Mouse (Mus musculus) kidney, embryonic 16.5 days (tissue): ENCODE results near the gene Slc2a12. TPM values are rescaled to one million over a fixed set of nuclear protein-coding genes. Genes with fewer than 3 reads are reported as not detected.

Experiments
- ATAC-seq: fragments of 200-750 bp; cut with Nextera tagmentation; 2 replicates; pipeline ENCODE4 v1.8.0; 2017; ENCODE audit warnings: moderate TSS enrichment; ENCODE audit not compliant: low FRiP score, low TSS enrichment
- H3K27ac ChIP-seq: fragments of 300-500 bp; sonication (generic); 2 replicates; pipeline ENCODE4 v1.5.1; 2014; ENCODE audit warnings: low read length
- H3K27me3 ChIP-seq: fragments of 300-500 bp; sonication (generic); 2 replicates; pipeline ENCODE4 v1.6.1; 2014; ENCODE audit warnings: low read length, control low read depth, mixed read lengths; ENCODE audit not compliant: insufficient read depth
- H3K36me3 ChIP-seq: fragments of 300-500 bp; sonication (generic); 2 replicates; pipeline ENCODE4 v1.6.1; 2014; ENCODE audit warnings: low read length, control low read depth, mixed read lengths; ENCODE audit not compliant: insufficient read depth
- H3K4me1 ChIP-seq: fragments of 300-500 bp; sonication (generic); 2 replicates; pipeline ENCODE4 v1.6.1; 2014; ENCODE audit warnings: low read length, control low read depth, mixed read lengths; ENCODE audit not compliant: insufficient read depth
- H3K4me2 ChIP-seq: fragments of 300-500 bp; sonication (generic); replicated peaks from 2 replicates; pipeline ENCODE4 v1.6.1; 2014; ENCODE audit warnings: low read depth, low read length
- H3K4me3 ChIP-seq: fragments of 300-500 bp; sonication (generic); 2 replicates; pipeline ENCODE4 v1.5.1; 2014; ENCODE audit warnings: mild to moderate bottlenecking, low read length
- H3K9ac ChIP-seq: fragments of 300-500 bp; sonication (generic); replicated peaks from 2 replicates; pipeline ENCODE4 v1.6.1; 2014; ENCODE audit warnings: low read length
- H3K9me3 ChIP-seq: fragments of 300-500 bp; sonication (generic); 2 replicates; pipeline ENCODE4 v1.6.1; 2016; ENCODE audit warnings: low read length, control low read depth
- WGBS: fragments of 180-500 bp; shearing (Covaris S2); extraction: QIAGEN DNeasy Blood & Tissue Kit; methylation state at CpG from one replicate; pipeline ENCODE4 v1.1.7; 2014; 5-methylcytosine and 5-hydroxymethylcytosine counted together
- polyA plus RNA-seq: library from polyadenylated mRNA; unstranded; fragments of >200 nt; fragmentation: Nextera tagmentation; extraction: Ambion mirVana; gene quantifications from 2 replicates; pipeline ENCODE4 v1.2.1, GENCODE M21; 2015

Gene Slc2a12
- polyA plus RNA-seq, 1 experiment from 2014 or later = 2.3 TPM

- 78% methylated on average over 1 of the region's 1 CpGs for WGBS
- Histone ChIP-seq H3K27me3 (no peaks in the 10 kb centered on the region), H3K4me1 (no peaks in the 10 kb centered on the region), H3K4me3 (no peak overlapping the region), H3K27ac (no peak overlapping the region), H3K4me2 (no peak overlapping the region), H3K9me3 (no peaks in the 10 kb centered on the region), H3K9ac (no peak overlapping the region), H3K36me3 (no peaks in the 10 kb centered on the region)
- no peak for ATAC-seq
Measured at GRCm38 (mm10) chr10:22628832-22629231, 16.0 kb upstream of the Slc2a12 start.

- WGBS = 50% methylated on average over 4 of the region's 4 CpGs
- no peak overlapping the region for H3K9ac ChIP-seq
Measured at GRCm38 (mm10) chr10:22631103-22631502, 13.7 kb upstream of the Slc2a12 start.

GRCm38 (mm10) chr10:22631528-22631927 is 13.3 kb upstream of the Slc2a12 start:
- H3K9ac ChIP-seq = no peak overlapping the region
- H3K4me3 ChIP-seq = no peak overlapping the region
- peak overlapping the region; percentile 18; the same call in 1 of the 2 replicates for H3K27ac ChIP-seq
- no peaks in the 10 kb centered on the region for H3K9me3 ChIP-seq
- no peaks in the 10 kb centered on the region for H3K27me3 ChIP-seq
- H3K4me2 ChIP-seq = no peak overlapping the region
- H3K4me1 ChIP-seq = no peaks in the 10 kb centered on the region
- 54% methylated on average over 7 of the region's 7 CpGs for WGBS
- no peaks in the 10 kb centered on the region for H3K36me3 ChIP-seq
- ATAC-seq = no peak

More at GRCm38 (mm10) chr10:22631103-22631502, 13.7 kb upstream of the Slc2a12 start:
- no peaks in the 10 kb centered on the region for H3K27me3 ChIP-seq
- no peak overlapping the region; the same call in 1 of the 2 replicates for H3K27ac ChIP-seq
- H3K4me1 ChIP-seq = no peaks in the 10 kb centered on the region
- H3K4me3 ChIP-seq = no peak overlapping the region
- no peaks in the 10 kb centered on the region for H3K36me3 ChIP-seq
- no peak overlapping the region for H3K4me2 ChIP-seq
- no peaks in the 10 kb centered on the region for H3K9me3 ChIP-seq
- no peak for ATAC-seq

- no peak overlapping the region for H3K4me3 ChIP-seq
- no peak for ATAC-seq
- H3K27me3 ChIP-seq = no peaks in the 10 kb centered on the region
- H3K27ac ChIP-seq = no peak overlapping the region
- no peak overlapping the region for H3K9ac ChIP-seq
- no peaks in the 10 kb centered on the region for H3K36me3 ChIP-seq
- H3K4me2 ChIP-seq = no peak overlapping the region
- H3K9me3 ChIP-seq = no peaks in the 10 kb centered on the region
- H3K4me1 ChIP-seq = no peaks in the 10 kb centered on the region
- WGBS = 59% methylated on average over 4 of the region's 4 CpGs
Measured at GRCm38 (mm10) chr10:22631956-22632355, 12.9 kb upstream of the Slc2a12 start.

- Histone ChIP-seq H3K27ac (no peak overlapping the region), H3K4me1 (no peaks in the 10 kb centered on the region), H3K4me2 (no peak overlapping the region), H3K27me3 (no peaks in the 10 kb centered on the region), H3K9me3 (no peaks in the 10 kb centered on the region), H3K4me3 (no peak overlapping the region), H3K36me3 (no peaks in the 10 kb centered on the region), H3K9ac (no peak overlapping the region)
- 51% methylated on average over 6 of the region's 6 CpGs for WGBS
- ATAC-seq = no peak
Measured at GRCm38 (mm10) chr10:22633406-22634306, 11.2 kb upstream of the Slc2a12 start.

GRCm38 (mm10) chr10:22637241-22637640 is 7.6 kb upstream of the Slc2a12 start:
- Histone ChIP-seq H3K27ac (no peak overlapping the region), H3K27me3 (no peaks in the 10 kb centered on the region), H3K9ac (no peak overlapping the region), H3K4me1 (no peaks in the 10 kb centered on the region), H3K4me3 (no peak overlapping the region), H3K9me3 (no peaks in the 10 kb centered on the region), H3K36me3 (no peaks in the 10 kb centered on the region), H3K4me2 (no peak overlapping the region)
- WGBS = 43% methylated on average over 3 of the region's 3 CpGs
- no peak for ATAC-seq

- peak overlapping the region; percentile 80 for H3K27ac ChIP-seq
- H3K4me2 ChIP-seq = no peak overlapping the region
- no peak overlapping the region for H3K9ac ChIP-seq
- no peaks in the 10 kb centered on the region for H3K27me3 ChIP-seq
- H3K9me3 ChIP-seq = peaks cover 9% of the 10 kb centered on the region
- no peaks in the 10 kb centered on the region; the same call in 1 of the 2 replicates for H3K4me1 ChIP-seq
- 74% methylated on average over 9 of the region's 9 CpGs for WGBS
- ATAC-seq = no peak
- H3K36me3 ChIP-seq = no peaks in the 10 kb centered on the region
- H3K4me3 ChIP-seq = no peak overlapping the region
Measured at GRCm38 (mm10) chr10:22644171-22644570, 640 bp upstream of the Slc2a12 start.

GRCm38 (mm10) chr10:22648702-22649101 is 3.9 kb downstream of the Slc2a12 start:
- Histone ChIP-seq H3K36me3 (no peaks in the 10 kb centered on the region), H3K27ac (no peak overlapping the region), H3K9me3 (peaks cover 9% of the 10 kb centered on the region), H3K4me3 (no peak overlapping the region), H3K9ac (no peak overlapping the region), H3K4me1 (no peaks in the 10 kb centered on the region; the same call in 1 of the 2 replicates), H3K4me2 (no peak overlapping the region), H3K27me3 (no peaks in the 10 kb centered on the region)
- ATAC-seq = peak; percentile 57
- WGBS = 75% methylated on average over 4 of the region's 4 CpGs

GRCm38 (mm10) chr10:22653820-22654219 is 9.0 kb downstream of the Slc2a12 start:
- Histone ChIP-seq H3K9ac (no peak overlapping the region), H3K4me3 (no peak overlapping the region), H3K9me3 (no peaks in the 10 kb centered on the region), H3K4me2 (no peak overlapping the region), H3K27ac (no peak overlapping the region), H3K27me3 (no peaks in the 10 kb centered on the region), H3K36me3 (no peaks in the 10 kb centered on the region), H3K4me1 (peaks cover 9% of the 10 kb centered on the region; the same call in 1 of the 2 replicates)
- ATAC-seq = peak; percentile 50; the same call in 1 of the 2 replicates
- 32% methylated on average over 6 of the region's 6 CpGs for WGBS
